Mouse (Mus musculus) intestine, embryonic 14.5 days (tissue): Measurements from ENCODE around the gene Unc5a. TPM values are rescaled to one million over a fixed set of nuclear protein-coding genes. Genes with fewer than 3 reads are reported as not detected.

Source experiments
- ATAC-seq: fragments of 200-750 bp; cut with Nextera tagmentation; replicated peaks from 2 replicates; pipeline ENCODE4 v1.8.0; 2017; ENCODE audit warnings: low read depth, moderate number of reproducible peaks, moderate TSS enrichment, moderate library complexity; ENCODE audit not compliant: low FRiP score, low TSS enrichment
- DNase-seq: peaks from one replicate; pipeline ENCODE4 v3.0.0-alpha.2; 2018; ENCODE audit warnings: low spot score
- H3K27ac ChIP-seq: fragments of 300-500 bp; sonication (generic); 2 replicates; pipeline ENCODE4 v1.5.1; 2014; ENCODE audit warnings: low read depth, mild to moderate bottlenecking, control low read depth
- H3K27me3 ChIP-seq: fragments of 300-500 bp; sonication (generic); replicated peaks from 2 replicates; pipeline ENCODE4 v1.6.1; 2014; ENCODE audit warnings: low read length, control low read depth; ENCODE audit not compliant: control insufficient read depth, insufficient read depth
- H3K36me3 ChIP-seq: fragments of 300-500 bp; sonication (generic); 2 replicates; pipeline ENCODE4 v1.6.1; 2014; ENCODE audit warnings: low read length, control low read depth; ENCODE audit not compliant: control insufficient read depth, insufficient read depth
- H3K4me1 ChIP-seq: fragments of 300-500 bp; sonication (generic); replicated peaks from 2 replicates; pipeline ENCODE4 v1.6.1; 2014; ENCODE audit warnings: low read length, control low read depth, mixed read lengths; ENCODE audit not compliant: control insufficient read depth, insufficient read depth
- H3K4me2 ChIP-seq: fragments of 300-500 bp; sonication (generic); 2 replicates; pipeline ENCODE4 v1.6.1; 2014; ENCODE audit warnings: low read length
- H3K4me3 ChIP-seq: fragments of 300-500 bp; sonication (generic); 2 replicates; pipeline ENCODE4 v1.5.1; 2014; ENCODE audit warnings: low read depth, low read length, control low read depth, mixed read lengths
- H3K9ac ChIP-seq: fragments of 300-500 bp; sonication (generic); 2 replicates; pipeline ENCODE4 v1.6.1; 2014; ENCODE audit warnings: mild to moderate bottlenecking, low read length
- H3K9me3 ChIP-seq: fragments of 300-500 bp; sonication (generic); 2 replicates; pipeline ENCODE4 v1.6.1; 2016; ENCODE audit warnings: low read length, control low read depth; ENCODE audit not compliant: control insufficient read depth
- WGBS: fragments of 180-500 bp; shearing (Covaris S2); extraction: QIAGEN DNeasy Blood & Tissue Kit; methylation state at CpG from one replicate; pipeline ENCODE4 v1.1.7; 2014; 5-methylcytosine and 5-hydroxymethylcytosine counted together
- polyA plus RNA-seq: library from polyadenylated mRNA; unstranded; fragments of >200 nt; fragmentation: Nextera tagmentation; extraction: Ambion mirVana; gene quantifications from 2 replicates; pipeline ENCODE4 v1.2.1, GENCODE M21; 2014

Gene Unc5a
- polyA plus RNA-seq, 1 experiment from 2014 or later, result 3.6 TPM

GRCm38 (mm10) chr13:54946406-54946805, 2.8 kb upstream of the Unc5a start:
- WGBS, result 81% methylated on average over 1 of the region's 1 CpGs
- no peak for ATAC-seq
- Histone ChIP-seq H3K9ac (no peak overlapping the region), H3K27ac (no peak overlapping the region), H3K9me3 (no peaks in the 10 kb centered on the region), H3K27me3 (peaks cover 66% of the 10 kb centered on the region), H3K4me3 (no peak overlapping the region), H3K36me3 (no peaks in the 10 kb centered on the region), H3K4me1 (no peaks in the 10 kb centered on the region), H3K4me2 (no peak overlapping the region)
- no peak for DNase-seq

GRCm38 (mm10) chr13:54949592-54949991, 381 bp downstream of the Unc5a start:
- Histone ChIP-seq H3K27ac (no peak overlapping the region), H3K4me2 (peak overlapping the region; percentile 98), H3K9ac (peak overlapping the region; percentile 48), H3K36me3 (no peaks in the 10 kb centered on the region), H3K4me3 (peak overlapping the region; percentile 62), H3K9me3 (no peaks in the 10 kb centered on the region), H3K4me1 (no peaks in the 10 kb centered on the region), H3K27me3 (peaks cover 92% of the 10 kb centered on the region)
- 0% methylated on average over 35 of the region's 44 CpGs for WGBS
- DNase-seq (peak; percentile 76), ATAC-seq (no peak; the same call in 1 of the 2 replicates)

- Histone ChIP-seq H3K27ac (no peak overlapping the region), H3K4me3 (peak overlapping the region; percentile 62), H3K4me2 (peak overlapping the region; percentile 98), H3K9me3 (no peaks in the 10 kb centered on the region), H3K36me3 (no peaks in the 10 kb centered on the region), H3K27me3 (peaks cover 92% of the 10 kb centered on the region), H3K9ac (no peak overlapping the region), H3K4me1 (no peaks in the 10 kb centered on the region)
- ATAC-seq (no peak), DNase-seq (no peak)
- WGBS, result 1% methylated on average over 9 of the region's 9 CpGs
These were observed 920 bp downstream of the Unc5a start for GRCm38 (mm10) chr13:54950131-54950530.

- no peak overlapping the region for H3K27ac ChIP-seq
These were observed 2.0 kb downstream of the Unc5a start for GRCm38 (mm10) chr13:54951166-54951565.

GRCm38 (mm10) chr13:54954745-54955144, 5.5 kb downstream of the Unc5a start:
- Histone ChIP-seq H3K4me2 (no peak overlapping the region), H3K9ac (no peak overlapping the region)
- no peak for DNase-seq

More at GRCm38 (mm10) chr13:54951166-54951565, 2.0 kb downstream of the Unc5a start:
- H3K27me3 ChIP-seq, result peaks cover 94% of the 10 kb centered on the region
- WGBS, result 49% methylated on average over 5 of the region's 5 CpGs
- H3K9ac ChIP-seq, result no peak overlapping the region
- H3K4me2 ChIP-seq, result no peak overlapping the region
- H3K9me3 ChIP-seq, result no peaks in the 10 kb centered on the region
- no peaks in the 10 kb centered on the region for H3K4me1 ChIP-seq
- no peak for ATAC-seq
- H3K4me3 ChIP-seq, result no peak overlapping the region
- DNase-seq, result no peak
- no peaks in the 10 kb centered on the region for H3K36me3 ChIP-seq

GRCm38 (mm10) chr13:54955695-54956471, 6.7 kb downstream of the Unc5a start:
- WGBS, result under 1% methylated on average over 60 of the region's 61 CpGs
- H3K4me1 ChIP-seq, result no peaks in the 10 kb centered on the region
- H3K9me3 ChIP-seq, result no peaks in the 10 kb centered on the region
- peak; percentile 50; the same call in 1 of the 2 replicates for ATAC-seq
- H3K4me3 ChIP-seq, result peak overlapping the region; percentile 50
- peaks cover 64% of the 10 kb centered on the region for H3K27me3 ChIP-seq
- H3K27ac ChIP-seq, result no peak overlapping the region
- H3K4me2 ChIP-seq, result peak overlapping the region; percentile 86
- H3K9ac ChIP-seq, result peak overlapping the region; percentile 38
- peak; percentile 62 for DNase-seq
- H3K36me3 ChIP-seq, result no peaks in the 10 kb centered on the region

More at GRCm38 (mm10) chr13:54954745-54955144, 5.5 kb downstream of the Unc5a start:
- Histone ChIP-seq H3K36me3 (no peaks in the 10 kb centered on the region), H3K9me3 (no peaks in the 10 kb centered on the region), H3K4me1 (no peaks in the 10 kb centered on the region), H3K27me3 (peaks cover 73% of the 10 kb centered on the region), H3K27ac (no peak overlapping the region), H3K4me3 (no peak overlapping the region)
- WGBS, result 54% methylated on average over 2 of the region's 2 CpGs
- ATAC-seq, result no peak

- H3K4me1 ChIP-seq, result no peaks in the 10 kb centered on the region
- H3K27me3 ChIP-seq, result peaks cover 50% of the 10 kb centered on the region
- H3K4me3 ChIP-seq, result no peak overlapping the region
- no peak overlapping the region for H3K27ac ChIP-seq
- no peaks in the 10 kb centered on the region for H3K9me3 ChIP-seq
- no peak overlapping the region for H3K9ac ChIP-seq
- no peak for ATAC-seq
- H3K4me2 ChIP-seq, result no peak overlapping the region
- H3K36me3 ChIP-seq, result no peaks in the 10 kb centered on the region
- WGBS, result 74% methylated on average over 7 of the region's 7 CpGs
- DNase-seq, result no peak
These were observed 8.1 kb downstream of the Unc5a start for GRCm38 (mm10) chr13:54957281-54957680.

GRCm38 (mm10) chr13:54959059-54959701, 10.0 kb downstream of the Unc5a start:
- no peak overlapping the region for H3K4me3 ChIP-seq
- no peak overlapping the region for H3K27ac ChIP-seq
- ATAC-seq (no peak), DNase-seq (no peak)
- WGBS, result 58% methylated on average over 15 of the region's 15 CpGs
- H3K27me3 ChIP-seq, result peaks cover 32% of the 10 kb centered on the region
- no peak overlapping the region for H3K4me2 ChIP-seq
- no peaks in the 10 kb centered on the region for H3K9me3 ChIP-seq
- no peaks in the 10 kb centered on the region for H3K4me1 ChIP-seq
- H3K36me3 ChIP-seq, result no peaks in the 10 kb centered on the region
- H3K9ac ChIP-seq, result no peak overlapping the region
